Mouse (Mus musculus) midbrain, postnatal 0 days (tissue): ENCODE measurements at regions not wholly inside any gene's neighbourhood (a gene's known extent, or its start where the extent isn't known, plus 50 kb on each side); places are given as distances from the start of the nearest gene placed in this dataset.

Source experiments
- ATAC-seq: fragments of 200-750 bp; cut with Nextera tagmentation; 2 replicates; pipeline ENCODE4 v1.8.0; 2017; ENCODE audit warnings: moderate number of reproducible peaks, mild to moderate bottlenecking, moderate TSS enrichment, moderate library complexity; ENCODE audit not compliant: low FRiP score
- DNase-seq: peaks from one replicate; pipeline ENCODE4 v3.0.0-alpha.2; 2015; ENCODE audit warnings: low spot score
- H3K27ac ChIP-seq: fragments of 300-500 bp; sonication (generic); 2 replicates; pipeline ENCODE4 v1.5.1; 2014; ENCODE audit warnings: low read depth, mild to moderate bottlenecking, low read length, mixed read lengths
- H3K27me3 ChIP-seq: fragments of 300-500 bp; sonication (generic); 2 replicates; pipeline ENCODE4 v1.6.1; 2014; ENCODE audit warnings: low read length, control low read depth, mixed read lengths; ENCODE audit not compliant: insufficient read depth
- H3K36me3 ChIP-seq: fragments of 300-500 bp; sonication (generic); 2 replicates; pipeline ENCODE4 v1.6.1; 2014; ENCODE audit warnings: low read length, control low read depth, mixed read lengths; ENCODE audit not compliant: insufficient read depth
- H3K4me1 ChIP-seq: fragments of 300-500 bp; sonication (generic); 2 replicates; pipeline ENCODE4 v1.6.1; 2014; ENCODE audit warnings: mild to moderate bottlenecking, control low read depth, antibody characterized with exemption, low read length, mixed read lengths; ENCODE audit not compliant: insufficient read depth
- H3K4me2 ChIP-seq: fragments of 300-500 bp; sonication (generic); 2 replicates; pipeline ENCODE4 v1.6.1; 2014; ENCODE audit warnings: low read depth, mild to moderate bottlenecking, low read length, mixed read lengths; ENCODE audit not compliant: poor library complexity, severe bottlenecking
- H3K4me3 ChIP-seq: fragments of 300-500 bp; sonication (generic); 2 replicates; pipeline ENCODE4 v1.5.1; 2014; ENCODE audit warnings: low read depth, mild to moderate bottlenecking, low read length, moderate library complexity
- H3K9ac ChIP-seq: fragments of 300-500 bp; sonication (generic); replicated peaks from 2 replicates; pipeline ENCODE4 v1.6.1; 2014; ENCODE audit warnings: mild to moderate bottlenecking, low read length, moderate library complexity, mixed read lengths; ENCODE audit not compliant: poor library complexity, severe bottlenecking
- H3K9me3 ChIP-seq: fragments of 300-500 bp; sonication (generic); 2 replicates; pipeline ENCODE4 v1.6.1; 2016; ENCODE audit warnings: low read length, control low read depth
- CTCF ChIP-seq: IDR thresholded peaks from 2 replicates; pipeline ENCODE4 v1.5.1; 2016; ENCODE audit warnings: antibody characterized with exemption, mild to moderate bottlenecking
- WGBS: fragments of 180-500 bp; shearing (Covaris S2); extraction: QIAGEN DNeasy Blood & Tissue Kit; methylation state at CpG from one replicate; pipeline ENCODE4 v1.1.7; 2014; 5-methylcytosine and 5-hydroxymethylcytosine counted together

DNA sequence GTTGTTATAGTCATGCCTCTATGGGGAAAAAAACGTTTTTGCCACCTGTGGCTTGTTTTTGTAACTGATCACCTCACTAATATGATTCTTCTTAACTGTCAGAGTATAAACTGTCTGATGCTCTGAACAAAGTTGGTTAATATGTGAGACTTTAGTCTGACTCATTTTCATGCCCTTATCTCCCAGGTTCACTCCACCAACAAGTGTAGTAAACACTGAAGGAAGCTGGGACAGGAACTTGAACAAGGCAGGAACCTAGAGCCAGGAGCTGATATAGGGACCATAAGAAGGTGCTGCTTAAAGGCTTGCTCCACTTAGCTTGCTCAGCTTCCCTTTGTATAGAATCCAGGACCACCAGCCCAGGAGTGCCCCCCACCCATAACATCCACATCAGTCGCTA lies 124.0 kb upstream of the Itga4 start:
- H3K36me3 ChIP-seq, result no peaks in the 10 kb centered on the region
- H3K27ac ChIP-seq, result no peak overlapping the region
- no peak for ATAC-seq
- H3K27me3 ChIP-seq, result no peaks in the 10 kb centered on the region
- no peak for TF ChIP-seq CTCF
- H3K4me1 ChIP-seq, result no peaks in the 10 kb centered on the region
- H3K9me3 ChIP-seq, result no peaks in the 10 kb centered on the region
- DNase-seq, result no peak
- no peak overlapping the region for H3K4me3 ChIP-seq
- H3K9ac ChIP-seq, result no peak overlapping the region
- 76% methylated on average over 2 of the region's 2 CpGs for WGBS
- no peak overlapping the region for H3K4me2 ChIP-seq

- no peak for DNase-seq
- Histone ChIP-seq H3K9ac (no peak overlapping the region), H3K4me1 (no peaks in the 10 kb centered on the region), H3K27ac (no peak overlapping the region), H3K4me3 (no peak overlapping the region), H3K4me2 (no peak overlapping the region), H3K36me3 (no peaks in the 10 kb centered on the region), H3K27me3 (no peaks in the 10 kb centered on the region), H3K9me3 (no peaks in the 10 kb centered on the region)
- 71% methylated on average over 5 of the region's 5 CpGs for WGBS
- no peak for TF ChIP-seq CTCF
- no peak for ATAC-seq
These were observed 123.3 kb upstream of the Itga4 start for GRCm38 (mm10) chr2:79131743-79132517.

DNA sequence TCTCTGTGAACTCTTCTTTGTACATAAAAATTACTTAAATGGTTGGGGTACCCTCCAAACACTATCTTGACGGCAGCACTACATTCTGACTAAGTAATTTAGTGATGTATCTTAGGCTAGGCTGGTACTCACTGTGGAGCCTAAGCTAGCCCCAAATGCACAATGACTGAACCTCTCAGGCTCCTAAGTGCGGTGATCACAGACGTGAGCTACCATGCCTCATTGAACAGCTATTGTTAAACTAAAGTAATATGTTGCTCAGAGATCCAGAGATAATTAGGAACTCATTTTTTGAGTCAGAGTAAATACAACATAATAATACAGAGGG lies 122.7 kb upstream of the Itga4 start:
- DNase-seq (no peak), ATAC-seq (no peak)
- Histone ChIP-seq H3K27me3 (no peaks in the 10 kb centered on the region), H3K36me3 (no peaks in the 10 kb centered on the region), H3K9ac (no peak overlapping the region), H3K4me2 (no peak overlapping the region), H3K4me3 (no peak overlapping the region), H3K27ac (no peak overlapping the region), H3K9me3 (no peaks in the 10 kb centered on the region), H3K4me1 (no peaks in the 10 kb centered on the region)
- no peak for TF ChIP-seq CTCF
- 71% methylated on average over 3 of the region's 3 CpGs for WGBS

- H3K4me2 ChIP-seq, result no peak overlapping the region
- no peak overlapping the region for H3K9ac ChIP-seq
- WGBS, result 86% methylated on average over 5 of the region's 5 CpGs
- no peak overlapping the region for H3K4me3 ChIP-seq
- DNase-seq (no peak), ATAC-seq (no peak)
- H3K9me3 ChIP-seq, result no peaks in the 10 kb centered on the region
- no peak overlapping the region for H3K27ac ChIP-seq
- no peaks in the 10 kb centered on the region for H3K36me3 ChIP-seq
- no peaks in the 10 kb centered on the region for H3K27me3 ChIP-seq
- H3K4me1 ChIP-seq, result no peaks in the 10 kb centered on the region
- no peak for TF ChIP-seq CTCF
These were observed 120.9 kb upstream of the Itga4 start for GRCm38 (mm10) chr2:79134281-79134680.

- 93% methylated on average over 2 of the region's 2 CpGs for WGBS
- Histone ChIP-seq H3K27me3 (no peaks in the 10 kb centered on the region), H3K9me3 (no peaks in the 10 kb centered on the region), H3K36me3 (no peaks in the 10 kb centered on the region), H3K4me3 (no peak overlapping the region), H3K4me1 (no peaks in the 10 kb centered on the region), H3K27ac (no peak overlapping the region), H3K9ac (no peak overlapping the region), H3K4me2 (no peak overlapping the region)
- ATAC-seq (no peak), DNase-seq (no peak)
- no peak for TF ChIP-seq CTCF
These were observed 119.2 kb upstream of the Itga4 start for GRCm38 (mm10) chr2:79135986-79136385.

GRCm38 (mm10) chr2:79136619-79137458 lies 118.4 kb upstream of the Itga4 start:
- Histone ChIP-seq H3K4me3 (no peak overlapping the region), H3K9me3 (no peaks in the 10 kb centered on the region), H3K4me2 (no peak overlapping the region), H3K4me1 (no peaks in the 10 kb centered on the region), H3K9ac (no peak overlapping the region), H3K36me3 (no peaks in the 10 kb centered on the region), H3K27me3 (no peaks in the 10 kb centered on the region), H3K27ac (no peak overlapping the region)
- whole genome bisulfite sequencing, result 85% methylated on average over 12 of the region's 12 CpGs
- DNase-seq, result no peak
- no peak for ATAC-seq
- no peak for TF ChIP-seq CTCF
